Mouse (Mus musculus) lung, postnatal 0 days (tissue): ENCODE measurements around the gene Dapk2.

ENCODE experiments used
- CTCF ChIP-seq: IDR thresholded peaks from 2 replicates; pipeline ENCODE4 v1.5.1; 2016; ENCODE audit warnings: antibody characterized with exemption, mild to moderate bottlenecking
- EP300 ChIP-seq: IDR thresholded peaks from 2 replicates; pipeline ENCODE4 v1.6.1; 2016; ENCODE audit warnings: antibody characterized with exemption, mild to moderate bottlenecking, control low read depth

- TF ChIP-seq CTCF: no peak
- no peak for TF ChIP-seq EP300
These were observed 44.4 kb downstream of the Dapk2 start for GRCm38 (mm10) chr9:66202463-66202862.
